Mouse (Mus musculus): ENCODE data around the gene Wnt7b.

DNA sequence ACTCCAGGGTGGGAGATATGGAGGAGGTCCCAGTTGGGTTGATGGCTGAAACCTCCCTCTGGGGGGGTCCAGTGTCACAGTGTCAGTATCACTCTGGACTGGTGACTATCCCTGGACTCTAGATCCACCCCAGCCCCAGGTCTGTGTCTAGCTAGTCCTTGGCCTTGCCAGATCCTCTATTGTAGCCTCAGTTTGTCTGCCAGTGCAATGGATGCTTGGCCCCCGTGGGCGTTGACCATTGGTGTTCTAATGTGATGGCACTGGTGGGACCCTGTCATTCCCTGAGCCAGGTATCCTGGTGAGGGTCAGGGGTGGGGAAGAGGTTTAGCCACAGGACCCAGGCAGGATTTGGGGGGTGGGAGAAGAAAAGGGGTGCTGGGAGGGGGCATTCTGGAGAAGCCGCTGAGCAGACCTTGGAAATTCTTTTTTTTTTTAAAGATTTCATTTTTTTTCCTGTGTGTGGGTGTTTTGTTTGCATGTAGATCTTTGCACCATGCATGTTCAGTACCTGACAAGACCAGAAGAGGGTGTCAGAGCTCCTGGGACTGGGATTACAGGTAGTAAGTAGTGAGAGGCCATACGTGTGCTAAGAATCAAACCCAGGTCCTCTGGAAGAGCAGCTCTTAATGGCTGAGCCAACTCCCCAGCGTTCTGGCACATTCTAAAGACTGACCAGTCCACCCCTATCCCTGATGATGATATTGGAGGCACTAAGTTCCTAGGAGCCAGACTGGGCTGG, 27.2 kb upstream of the Wnt7b start:
- no peak for TF ChIP-seq CTCF (IDR thresholded peaks at IDR 0.05; ENCODE audit: control insufficient read depth, insufficient read depth, insufficient read length)
- no peak for TF ChIP-seq MAX (IDR thresholded peaks at IDR 0.05)
- no peak for TF ChIP-seq USF1 (IDR thresholded peaks at IDR 0.05; ENCODE audit: low read depth)
- no peak for TF ChIP-seq MYOD1 (IDR thresholded peaks at IDR 0.05; ENCODE audit: control insufficient read depth, insufficient read length, low read depth)
- no peak for TF ChIP-seq FOSL1 (IDR thresholded peaks at IDR 0.05; ENCODE audit: insufficient read depth, low read length, poor library complexity, severe bottlenecking)
- no peak for TF ChIP-seq CEBPB (IDR thresholded peaks at IDR 0.05; ENCODE audit: low read depth)
- TF ChIP-seq MYOG (IDR thresholded peaks at IDR 0.05; ENCODE audit: control insufficient read depth, extremely low read depth, insufficient read length): no peak

Measured in C2C12 (cell line).